34 mouse cellular contexts compared by ENCODE assay signal in the genomic region with DNA sequence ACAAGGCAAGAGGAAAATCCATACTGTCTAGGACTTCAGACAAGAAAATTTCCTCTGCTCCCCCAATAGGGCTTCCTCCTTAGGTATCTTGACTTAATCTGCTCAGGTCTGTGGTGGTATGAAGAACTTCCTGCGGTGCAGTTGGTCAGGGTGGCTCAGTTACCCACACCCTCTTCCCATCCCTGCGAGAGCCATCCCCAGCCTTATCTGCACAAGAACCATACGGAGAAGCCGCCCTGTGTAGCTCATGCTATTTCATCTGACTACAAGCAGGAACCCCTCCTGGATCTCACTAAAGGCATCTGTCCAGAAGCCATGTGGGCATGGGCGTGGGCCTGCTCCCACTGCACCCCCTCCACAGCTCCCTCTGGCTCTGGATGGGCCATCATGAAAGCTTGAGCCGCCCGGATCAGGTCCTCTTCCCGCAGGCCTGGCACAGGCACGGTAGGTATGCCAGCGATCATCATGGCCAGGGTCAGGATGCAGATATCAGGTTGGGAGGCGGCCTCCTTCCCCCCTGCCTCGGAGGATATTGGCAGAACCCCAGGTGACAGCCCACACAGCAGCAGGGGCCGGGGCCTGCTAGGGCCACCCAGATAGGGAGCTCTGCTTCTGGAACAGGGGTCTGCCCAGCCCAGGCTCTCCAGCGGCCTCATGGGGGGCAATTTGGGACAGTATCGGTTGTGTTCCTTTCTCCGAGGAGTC. TPM values are rescaled to one million over a fixed set of nuclear protein-coding genes. Genes with fewer than 3 reads are reported as not detected.
DNase-seq lines count a peak whose midpoint lies in the region; ATAC-seq and TF ChIP-seq lines count a peak whose summit lies in the region.
"Had no signal": no experiment of that assay in that cellular context is flagged by ENCODE, and none has a peak within 500 bp of the region (broad histone marks: within the 10 kb centered on the region; RNA-seq: fewer than 3 reads in every experiment).

No protein-coding gene starts in this region.

- H3K9me3 ChIP-seq in limb, embryonic 13.5 days, result no peaks in the 10 kb centered on the region
- H3K9me3 ChIP-seq in limb, embryonic 10.5 days (replicated peaks), result no peaks in the 10 kb centered on the region
- H3K9me3 ChIP-seq in ES-Bruce4 (replicated peaks; ENCODE audit: control insufficient read depth, insufficient read depth, low read length, poor library complexity, severe bottlenecking), result no peaks in the 10 kb centered on the region
- H3K9me3 ChIP-seq in liver, embryonic 13.5 days (replicated peaks), result no peaks in the 10 kb centered on the region
- no peaks in the 10 kb centered on the region for H3K9me3 ChIP-seq in forebrain, embryonic 13.5 days (replicated peaks)
- H3K9me3 ChIP-seq: forebrain, embryonic 10.5 days; lung, embryonic 15.5 days; megakaryocyte, embryonic 14.5 days; neural tube, embryonic 15.5 days had no signal

- WGBS in limb, embryonic 13.5 days, result 85% methylated on average over 16 of the region's 16 CpGs
- whole genome bisulfite sequencing in limb, embryonic 10.5 days, result 89% methylated on average over 16 of the region's 16 CpGs
- 81% methylated on average over 16 of the region's 16 CpGs for WGBS in bone marrow, adult 2 months
- WGBS in liver, embryonic 13.5 days (ENCODE audit: insufficient replicate concordance), result 64% methylated on average over 16 of the region's 16 CpGs
- 93% methylated on average over 15 of the region's 16 CpGs for WGBS in forebrain, embryonic 13.5 days

- H3K27me3 ChIP-seq in limb, embryonic 13.5 days, result no peaks in the 10 kb centered on the region
- H3K27me3 ChIP-seq in limb, embryonic 10.5 days (ENCODE audit: low read depth, poor library complexity, severe bottlenecking), result no peaks in the 10 kb centered on the region
- no peaks in the 10 kb centered on the region for H3K27me3 ChIP-seq in ES-Bruce4 (ENCODE audit: control insufficient read depth, insufficient read depth, low read length, poor library complexity, severe bottlenecking)
- no peaks in the 10 kb centered on the region for H3K27me3 ChIP-seq in liver, embryonic 13.5 days
- no peaks in the 10 kb centered on the region for H3K27me3 ChIP-seq in forebrain, embryonic 13.5 days
- H3K27me3 ChIP-seq: lung, embryonic 15.5 days; neural tube, embryonic 15.5 days; Patski had no signal

- H3K27ac ChIP-seq in limb, embryonic 13.5 days, result no peak overlapping the region
- no peak overlapping the region for H3K27ac ChIP-seq in limb, embryonic 10.5 days
- peak overlapping the region; percentile 69 for H3K27ac ChIP-seq in ES-Bruce4 (ENCODE audit: insufficient read depth, low read length)
- H3K27ac ChIP-seq in bone marrow, adult 2 months (ENCODE audit: control insufficient read depth, insufficient read depth, low read depth, low read length, poor library complexity), result peak overlapping the region; percentile 37; the same call in 1 of the 2 replicates
- peak overlapping the region; percentile 36; the same call in 1 of the 2 replicates for H3K27ac ChIP-seq in liver, embryonic 13.5 days
- H3K27ac ChIP-seq in forebrain, embryonic 13.5 days, result no peak overlapping the region
- H3K27ac ChIP-seq: forebrain, embryonic 10.5 days; hindbrain, embryonic 14.5 days; liver, embryonic 14.5 days; lung, embryonic 15.5 days; neural tube, embryonic 15.5 days had no signal

- no peak for ATAC-seq in limb, embryonic 13.5 days (ENCODE audit: low FRiP score, low read depth)
- no peak for ATAC-seq in liver, embryonic 13.5 days (ENCODE audit: low read depth)
- ATAC-seq in forebrain, embryonic 13.5 days, result no peak
- ATAC-seq: Patski had no signal

- no peak for TF ChIP-seq CTCF in ES-Bruce4 (IDR thresholded peaks at IDR 0.05; ENCODE audit: low read depth, low read length)
- no peak for TF ChIP-seq CTCF in bone marrow, adult 2 months (IDR thresholded peaks at IDR 0.05; ENCODE audit: control insufficient read depth, insufficient read depth, low read length)

- H3K36me3 ChIP-seq in limb, embryonic 13.5 days, result peaks cover 46% of the 10 kb centered on the region
- H3K36me3 ChIP-seq in limb, embryonic 10.5 days, result peaks cover 47% of the 10 kb centered on the region
- peaks cover 36% of the 10 kb centered on the region for H3K36me3 ChIP-seq in ES-Bruce4 (ENCODE audit: control insufficient read depth, insufficient read depth, low read length, poor library complexity, severe bottlenecking)
- peaks cover 33% of the 10 kb centered on the region for H3K36me3 ChIP-seq in liver, embryonic 13.5 days
- peaks cover 46% of the 10 kb centered on the region for H3K36me3 ChIP-seq in forebrain, embryonic 13.5 days (ENCODE audit: poor library complexity, severe bottlenecking)

- peaks cover 8% of the 10 kb centered on the region for H3K4me1 ChIP-seq in limb, embryonic 13.5 days
- H3K4me1 ChIP-seq in limb, embryonic 10.5 days, result peaks cover 10% of the 10 kb centered on the region
- no peaks in the 10 kb centered on the region for H3K4me1 ChIP-seq in ES-Bruce4 (ENCODE audit: control insufficient read depth, insufficient read depth, low read length)
- no peaks in the 10 kb centered on the region for H3K4me1 ChIP-seq in bone marrow, adult 2 months (ENCODE audit: control insufficient read depth, insufficient read depth, low read length)
- H3K4me1 ChIP-seq in liver, embryonic 13.5 days (replicated peaks), result peaks cover 33% of the 10 kb centered on the region
- H3K4me1 ChIP-seq in forebrain, embryonic 13.5 days, result peaks cover 17% of the 10 kb centered on the region

- H3K4me3 ChIP-seq in limb, embryonic 13.5 days, result no peak overlapping the region
- no peak overlapping the region; the same call in 1 of the 2 replicates for H3K4me3 ChIP-seq in limb, embryonic 10.5 days
- peak overlapping the region; percentile 1; the same call in 1 of the 2 replicates for H3K4me3 ChIP-seq in ES-Bruce4 (ENCODE audit: low read depth, low read length)
- no peak overlapping the region for H3K4me3 ChIP-seq in bone marrow, adult 2 months (replicated peaks; ENCODE audit: control insufficient read depth, low read depth, low read length)
- H3K4me3 ChIP-seq in liver, embryonic 13.5 days (replicated peaks), result no peak overlapping the region
- no peak overlapping the region for H3K4me3 ChIP-seq in forebrain, embryonic 13.5 days
- H3K4me3 ChIP-seq: forebrain, embryonic 10.5 days; lung, embryonic 15.5 days; megakaryocyte, embryonic 14.5 days; neural tube, embryonic 15.5 days had no signal

- no peak overlapping the region for H3K4me2 ChIP-seq in limb, embryonic 13.5 days (replicated peaks)
- H3K4me2 ChIP-seq in liver, embryonic 13.5 days, result no peak overlapping the region
- no peak overlapping the region for H3K4me2 ChIP-seq in forebrain, embryonic 13.5 days
- H3K4me2 ChIP-seq: heart, embryonic 11.5 days; hindbrain, embryonic 14.5 days; lung, embryonic 15.5 days; neural tube, embryonic 15.5 days had no signal

- no peak for TF ChIP-seq POLR2A in ES-Bruce4 (IDR thresholded peaks at IDR 0.05; ENCODE audit: insufficient read depth, low read length)
- no peak for TF ChIP-seq POLR2A in bone marrow, adult 2 months (IDR thresholded peaks at IDR 0.05; ENCODE audit: borderline replicate concordance, control insufficient read depth, low read depth, low read length)

- no peak for DNase-seq in limb, embryonic 10.5 days (ENCODE audit: low spot score)
- no peak for DNase-seq in liver, embryonic 13.5 days
- no peak for DNase-seq in lung, postnatal 36 days
- no peak for DNase-seq in thymus, adult 18-20 months
- DNase-seq: adrenal gland, postnatal 10 days; cerebellum, adult 11 months; cerebellum, adult 9-10 months; cerebellum, postnatal 36 days; gastrocnemius, postnatal 14 days; heart, postnatal 36 days; kidney, adult 11 months; kidney, postnatal 36 days; layer of hippocampus, postnatal 36 days; midbrain, embryonic 14.5 days; retina, postnatal 1 day; right cerebral cortex, postnatal 14 days; thymus, postnatal 25 days had no signal

- H3K9ac ChIP-seq in limb, embryonic 13.5 days, result 0 out of 2 replicates have a peak overlapping the region, but pooled peaks have one; percentile 14
- peak overlapping the region; percentile 19; the same call in 1 of the 2 replicates for H3K9ac ChIP-seq in ES-Bruce4 (ENCODE audit: low read depth, poor library complexity, severe bottlenecking)
- H3K9ac ChIP-seq in liver, embryonic 13.5 days, result 0 out of 2 replicates have a peak overlapping the region, but pooled peaks have one; percentile 7
- no peak overlapping the region for H3K9ac ChIP-seq in forebrain, embryonic 13.5 days
- H3K9ac ChIP-seq: hindbrain, embryonic 14.5 days; liver, embryonic 14.5 days; lung, embryonic 15.5 days; neural tube, embryonic 15.5 days had no signal

- no peak for TF ChIP-seq EP300 in ES-Bruce4 (IDR thresholded peaks at IDR 0.05; ENCODE audit: insufficient read depth, low read depth, low read length)

RNA-seq across cellular contexts. Expression of gene Spata25, which starts 1.0 kb away (rescaled TPM):
- not detected in 2 replicates for polyA plus RNA-seq in limb, embryonic 13.5 days (2015; fragmentation: Nextera tagmentation; extraction: Ambion mirVana)
- 0.36 TPM in 1 of 2 replicates, not detected in the other for polyA plus RNA-seq in limb, embryonic 10.5 days (2016; fragmentation: Nextera tagmentation; extraction: Ambion mirVana)
- not detected in 2 replicates for polyA plus RNA-seq in ES-Bruce4 (2011; ENCODE audit: insufficient read depth, insufficient read length, low read depth, missing spikeins)
- polyA plus RNA-seq in bone marrow, adult 2 months (2011; ENCODE audit: insufficient read depth, insufficient read length, low replicate concordance, missing spikeins), result not detected in 2 replicates
- not detected in 2 replicates for polyA plus RNA-seq in liver, embryonic 13.5 days (2015; fragmentation: Nextera tagmentation; extraction: Ambion mirVana)
- not detected in 2 replicates for polyA plus RNA-seq in forebrain, embryonic 13.5 days (2015; fragmentation: Nextera tagmentation; extraction: Ambion mirVana)
- polyA plus RNA-seq: heart, embryonic 11.5 days; heart, embryonic 16.5 days; hindbrain, embryonic 14.5 days; kidney, embryonic 16.5 days; limb, embryonic 11.5 days; liver, embryonic 14.5 days; lung, embryonic 15.5 days; neural tube, embryonic 15.5 days; small intestine, adult 2 months; stomach, embryonic 14.5 days had no signal

RNA-seq across cellular contexts. Expression of gene Zswim1, which starts 4.8 kb away (rescaled TPM):
- 17.8 and 18.2 TPM in 2 replicates for polyA plus RNA-seq in limb, embryonic 13.5 days (2015; fragmentation: Nextera tagmentation; extraction: Ambion mirVana)
- polyA plus RNA-seq in limb, embryonic 10.5 days (2016; fragmentation: Nextera tagmentation; extraction: Ambion mirVana), result 24.3 and 24.6 TPM in 2 replicates
- 39.5 and 50.0 TPM in 2 replicates for polyA plus RNA-seq in ES-Bruce4 (2011; ENCODE audit: insufficient read depth, insufficient read length, low read depth, missing spikeins)
- 2.1 and 3.7 TPM in 2 replicates for polyA plus RNA-seq in bone marrow, adult 2 months (2011; ENCODE audit: insufficient read depth, insufficient read length, low replicate concordance, missing spikeins)
- 6.2 and 6.9 TPM in 2 replicates for polyA plus RNA-seq in liver, embryonic 13.5 days (2015; fragmentation: Nextera tagmentation; extraction: Ambion mirVana)
- polyA plus RNA-seq in forebrain, embryonic 13.5 days (2015; fragmentation: Nextera tagmentation; extraction: Ambion mirVana), result 22.1 and 23.2 TPM in 2 replicates

RNA-seq across cellular contexts. Expression of gene Ctsa, which starts 5.4 kb away (rescaled TPM):
- 131 and 135 TPM in 2 replicates for polyA plus RNA-seq in limb, embryonic 13.5 days (2015; fragmentation: Nextera tagmentation; extraction: Ambion mirVana)
- polyA plus RNA-seq in limb, embryonic 10.5 days (2016; fragmentation: Nextera tagmentation; extraction: Ambion mirVana), result 93.0 and 105 TPM in 2 replicates
- polyA plus RNA-seq in ES-Bruce4 (2011; ENCODE audit: insufficient read depth, insufficient read length, low read depth, missing spikeins), result 75.3 and 83.4 TPM in 2 replicates
- 61.0 and 109 TPM in 2 replicates for polyA plus RNA-seq in bone marrow, adult 2 months (2011; ENCODE audit: insufficient read depth, insufficient read length, low replicate concordance, missing spikeins)
- 65.4 and 69.2 TPM in 2 replicates for polyA plus RNA-seq in liver, embryonic 13.5 days (2015; fragmentation: Nextera tagmentation; extraction: Ambion mirVana)
- 82.7 and 91.6 TPM in 2 replicates for polyA plus RNA-seq in forebrain, embryonic 13.5 days (2015; fragmentation: Nextera tagmentation; extraction: Ambion mirVana)

RNA-seq across cellular contexts. Expression of gene Neurl2, which starts 6.0 kb away (rescaled TPM):
- 6.7 and 7.1 TPM in 2 replicates for polyA plus RNA-seq in limb, embryonic 13.5 days (2015; fragmentation: Nextera tagmentation; extraction: Ambion mirVana)
- 4.0 and 6.9 TPM in 2 replicates for polyA plus RNA-seq in limb, embryonic 10.5 days (2016; fragmentation: Nextera tagmentation; extraction: Ambion mirVana)
- polyA plus RNA-seq in ES-Bruce4 (2011; ENCODE audit: insufficient read depth, insufficient read length, low read depth, missing spikeins), result 2.2 and 2.8 TPM in 2 replicates
- polyA plus RNA-seq in bone marrow, adult 2 months (2011; ENCODE audit: insufficient read depth, insufficient read length, low replicate concordance, missing spikeins), result 0.97 TPM in 1 of 2 replicates, not detected in the other
- 2.4 and 2.5 TPM in 2 replicates for polyA plus RNA-seq in liver, embryonic 13.5 days (2015; fragmentation: Nextera tagmentation; extraction: Ambion mirVana)
- 4.0 and 4.2 TPM in 2 replicates for polyA plus RNA-seq in forebrain, embryonic 13.5 days (2015; fragmentation: Nextera tagmentation; extraction: Ambion mirVana)

RNA-seq across cellular contexts. Expression of gene Zswim3, which starts 22.4 kb away (rescaled TPM):
- 6.8 and 7.2 TPM in 2 replicates for polyA plus RNA-seq in limb, embryonic 13.5 days (2015; fragmentation: Nextera tagmentation; extraction: Ambion mirVana)
- polyA plus RNA-seq in limb, embryonic 10.5 days (2016; fragmentation: Nextera tagmentation; extraction: Ambion mirVana), result 9.1 and 9.9 TPM in 2 replicates
- polyA plus RNA-seq in ES-Bruce4 (2011; ENCODE audit: insufficient read depth, insufficient read length, low read depth, missing spikeins), result 10.7 and 12.1 TPM in 2 replicates
- 3.4 and 4.4 TPM in 2 replicates for polyA plus RNA-seq in bone marrow, adult 2 months (2011; ENCODE audit: insufficient read depth, insufficient read length, low replicate concordance, missing spikeins)
- polyA plus RNA-seq in liver, embryonic 13.5 days (2015; fragmentation: Nextera tagmentation; extraction: Ambion mirVana), result 4.3 and 5.1 TPM in 2 replicates
- 11.7 and 12.1 TPM in 2 replicates for polyA plus RNA-seq in forebrain, embryonic 13.5 days (2015; fragmentation: Nextera tagmentation; extraction: Ambion mirVana)

Comparison
In these comparisons a context has a peak if more than half of its experiments do, and no peak if none do; other contexts are left out.
1. H3K27ac ChIP-seq: peak in ES-Bruce4 (single experiment), bone marrow, adult 2 months (single experiment) and liver, embryonic 13.5 days (single experiment); none in limb, embryonic 13.5 days (single experiment), limb, embryonic 10.5 days (single experiment) and forebrain, embryonic 13.5 days (single experiment).